Mouse (Mus musculus) kidney, postnatal 25 days (tissue): ENCODE measurements at regions not wholly inside any gene's neighbourhood (a gene's known extent, or its start where the extent isn't known, plus 50 kb on each side); places are given as distances from the start of the nearest gene placed in this dataset.
A peak's percentile ranks its signal among the peaks of the same experiment; 100 is the strongest.

Experiments
- DNase-seq, 2 experiments: peaks; one replicate each; pipeline ENCODE4 v3.0.0; 2021; ENCODE audit warnings: mixed read lengths in 2 of 2

DNA sequence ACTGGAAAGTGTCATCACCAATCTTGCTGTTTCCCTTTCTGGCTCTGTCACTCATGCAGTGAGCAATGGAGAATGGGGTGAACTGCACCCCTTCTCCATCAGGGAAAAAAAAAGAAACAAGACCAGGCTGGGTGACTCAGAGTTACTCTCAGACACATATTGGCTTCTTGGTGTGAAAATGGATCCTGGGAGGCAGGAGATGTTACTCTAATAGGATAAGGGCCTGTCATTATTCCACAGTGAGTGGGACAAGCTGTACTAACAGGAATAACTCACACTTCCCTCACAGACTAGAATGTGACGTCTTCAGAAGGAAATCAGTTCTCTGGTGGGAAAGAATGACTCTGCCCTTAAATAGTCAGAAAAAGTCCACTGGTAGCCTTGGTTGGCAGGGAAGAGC is 181.4 kb upstream of the Nlrp1b start:
- DNase-seq = no peak

- DNase-seq = no peak
These were observed 184.0 kb upstream of the Nlrp1b start for GRCm38 (mm10) chr11:71414403-71415140.

GRCm38 (mm10) chr11:71415451-71415850 is 184.9 kb upstream of the Nlrp1b start:
- DNase-seq = no peak

GRCm38 (mm10) chr11:71422291-71422840 is 191.8 kb upstream of the Nlrp1b start:
- DNase-seq = no peak

DNA sequence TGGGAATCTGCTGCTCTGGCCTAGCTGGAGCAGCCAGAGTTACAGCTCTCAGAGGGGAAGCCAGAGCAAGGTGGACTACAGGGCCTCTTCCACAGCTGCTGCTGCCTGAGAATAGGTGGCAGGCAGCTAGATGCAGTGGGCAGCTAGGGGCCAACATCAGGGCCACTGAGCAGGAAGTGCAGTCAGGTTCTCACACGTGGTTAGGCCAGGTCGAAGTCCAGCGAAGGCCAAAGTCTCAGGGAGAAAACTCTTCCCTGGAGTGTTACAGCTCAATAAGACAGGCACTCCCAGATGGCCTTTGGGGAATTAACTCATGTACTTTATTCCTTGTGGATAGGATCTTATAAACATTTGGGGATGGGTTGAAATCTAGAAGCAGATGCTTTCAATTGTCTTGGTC is 192.7 kb upstream of the Nlrp1b start:
- peak; percentile 50 to 77 for DNase-seq

DNA sequence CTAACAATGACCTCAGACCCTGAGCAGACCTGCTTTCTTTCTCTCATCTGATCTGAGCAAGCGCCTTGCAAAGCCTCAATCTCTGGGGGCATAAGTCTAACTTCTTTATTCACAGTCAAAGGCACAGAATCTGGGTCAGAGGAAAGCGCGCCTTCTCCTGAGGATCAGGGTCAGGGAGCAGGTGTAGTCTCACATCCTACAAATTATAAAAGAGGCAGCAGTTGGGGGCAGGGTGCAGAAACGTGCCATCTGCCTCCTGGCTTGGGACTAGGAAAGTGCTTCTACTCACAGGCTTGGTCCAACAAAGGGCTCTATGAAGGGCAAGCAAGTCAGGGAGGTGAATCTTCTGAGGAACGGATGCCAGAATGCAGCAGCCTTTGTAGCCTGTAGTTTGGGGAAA is 194.3 kb upstream of the Nlrp1b start:
- DNase-seq = no peak

- no peak for DNase-seq
These were observed 199.2 kb upstream of the Nlrp1b start for GRCm38 (mm10) chr11:71429739-71430138.

GRCm38 (mm10) chr11:71434241-71434640 is 203.7 kb upstream of the Nlrp1b start:
- DNase-seq = no peak

DNA sequence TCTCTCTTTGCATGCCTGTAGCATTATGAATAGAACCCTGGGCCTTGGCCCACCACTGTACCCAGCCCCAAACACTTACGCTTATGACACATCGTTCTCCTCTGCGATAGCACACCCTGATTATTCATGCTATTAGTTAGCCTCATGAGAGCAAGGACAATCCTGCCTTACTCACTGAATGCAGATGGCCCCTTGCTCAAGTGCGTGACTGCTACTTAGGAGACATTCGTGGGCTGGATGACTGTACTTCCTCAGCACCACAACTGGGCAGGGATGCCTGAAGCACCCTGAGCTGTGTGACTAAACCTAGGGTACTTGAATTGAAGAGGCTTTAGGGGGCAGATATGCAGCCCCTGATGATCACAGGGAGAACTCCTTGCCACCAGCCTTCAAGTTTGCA is 204.4 kb upstream of the Nlrp1b start:
- no peak for DNase-seq

DNA sequence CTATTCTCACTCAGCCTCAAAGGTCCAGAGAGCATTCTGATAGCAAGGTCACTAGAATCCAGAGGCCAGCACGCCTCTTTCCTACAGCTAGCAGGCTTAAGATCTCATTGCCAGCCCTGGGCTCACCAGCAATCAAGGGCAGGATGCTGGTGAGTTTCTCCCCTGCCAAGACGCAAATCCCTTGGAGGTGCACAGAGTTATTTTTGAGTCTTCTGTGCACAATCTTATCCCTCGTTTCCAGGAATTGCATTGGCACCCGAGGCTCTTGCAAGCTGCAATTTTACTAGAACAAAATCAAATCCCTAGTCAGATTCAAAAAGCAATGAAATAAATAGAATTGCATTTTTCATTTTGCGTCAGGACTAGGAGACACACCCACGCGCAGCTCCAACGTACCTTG is 205.2 kb upstream of the Nlrp1b start:
- DNase-seq = no peak

DNA sequence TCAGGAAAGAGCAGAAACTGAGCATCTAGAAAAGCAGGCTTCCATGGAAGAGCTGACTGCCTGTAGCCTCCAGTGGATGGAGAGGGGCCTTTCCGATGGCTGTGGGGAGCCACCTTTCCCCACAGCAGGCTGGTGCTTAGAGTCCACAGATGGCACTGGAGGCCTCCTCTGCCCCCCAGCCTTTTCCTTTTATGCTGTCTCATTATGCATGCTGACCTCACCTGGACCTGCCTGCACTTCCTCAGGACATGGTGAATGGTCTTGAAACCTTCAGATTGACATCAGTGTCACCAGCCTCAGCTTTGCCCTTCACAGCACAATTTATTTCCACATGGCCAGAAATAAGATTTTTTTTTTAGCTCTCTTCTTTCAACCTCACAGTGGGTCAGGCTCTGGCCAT is 205.8 kb upstream of the Nlrp1b start:
- no peak for DNase-seq

DNA sequence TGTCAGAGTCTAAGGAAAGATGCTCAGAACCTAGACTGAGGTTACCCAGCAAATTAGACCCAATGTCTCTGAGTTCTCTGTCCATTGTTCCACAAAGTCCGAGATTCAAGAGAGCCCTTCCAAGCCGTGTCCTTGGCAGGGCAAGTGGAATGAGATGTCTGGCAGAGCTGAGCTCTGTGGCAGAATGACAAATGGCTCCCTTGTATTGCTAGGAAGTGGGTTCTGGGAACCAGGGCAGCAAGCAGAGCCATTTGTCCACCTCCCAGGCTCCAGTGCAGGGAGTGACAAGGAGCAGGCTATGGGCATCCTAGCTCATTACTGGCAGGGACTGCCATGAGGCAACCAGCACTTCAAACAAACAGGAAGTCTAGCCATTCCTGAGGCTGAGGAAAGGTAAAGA is 206.3 kb upstream of the Nlrp1b start:
- no peak for DNase-seq

DNA sequence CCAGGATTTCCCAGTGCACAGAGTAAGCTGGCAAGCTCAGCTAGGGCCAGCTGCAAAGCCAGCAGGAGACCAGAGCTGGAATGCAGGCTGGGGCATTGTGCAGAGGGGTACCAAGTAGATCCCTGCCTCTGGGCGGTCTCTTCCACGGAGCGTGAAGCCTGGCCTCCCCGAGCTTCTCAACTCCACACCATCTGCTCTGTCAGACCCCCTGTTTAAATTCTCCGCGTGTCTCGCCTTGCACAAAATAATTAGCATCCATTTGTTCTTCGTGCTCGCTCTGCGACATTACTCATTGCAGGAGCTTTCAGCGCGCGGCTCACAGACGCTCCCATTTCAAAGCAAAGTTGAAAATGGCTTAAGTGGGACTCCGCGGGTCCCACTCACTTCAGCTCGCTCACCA is 209.3 kb upstream of the Nlrp1b start:
- DNase-seq = no peak

- no peak for DNase-seq
These were observed 209.9 kb upstream of the Nlrp1b start for GRCm38 (mm10) chr11:71440392-71440791.

DNA sequence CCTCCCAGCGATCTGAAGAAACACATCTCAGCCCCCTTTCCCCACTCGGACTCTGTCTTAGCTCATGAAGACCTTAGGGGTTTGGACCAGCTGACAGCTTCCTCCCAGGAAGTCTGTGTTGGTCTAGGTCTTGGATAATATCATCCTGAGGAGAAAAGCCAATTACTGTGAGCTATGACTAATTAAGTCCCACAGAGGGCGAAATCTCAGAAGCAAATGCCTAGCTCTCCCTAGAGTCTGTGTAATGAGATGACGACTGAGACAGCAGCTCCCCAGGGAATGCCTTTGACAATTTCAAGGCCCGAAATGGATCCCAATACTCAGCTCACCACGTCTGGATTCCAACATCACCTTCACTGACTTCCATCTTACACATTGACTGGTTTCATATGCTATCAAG is 213.5 kb upstream of the Nlrp1b start:
- DNase-seq = no peak

DNA sequence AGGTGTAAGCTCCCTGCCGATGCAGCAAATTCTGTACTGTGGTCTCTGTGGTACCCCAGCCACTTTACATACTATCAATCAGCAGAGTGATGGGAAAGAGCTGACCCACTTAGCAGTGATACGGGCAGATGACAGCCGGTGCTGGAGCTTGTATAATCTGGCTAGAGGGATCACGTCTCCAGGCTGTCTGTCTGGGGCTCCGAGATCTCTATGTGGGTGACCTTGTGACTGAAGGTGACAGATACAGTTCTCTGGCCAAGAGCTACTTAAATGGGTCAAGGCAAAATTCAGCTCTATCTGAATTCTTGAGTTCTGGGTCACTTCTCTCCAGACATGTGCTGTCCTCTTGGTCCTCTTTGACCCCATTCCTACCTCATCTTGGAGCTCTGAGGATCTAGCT is 216.1 kb upstream of the Nlrp1b start:
- no peak for DNase-seq

DNA sequence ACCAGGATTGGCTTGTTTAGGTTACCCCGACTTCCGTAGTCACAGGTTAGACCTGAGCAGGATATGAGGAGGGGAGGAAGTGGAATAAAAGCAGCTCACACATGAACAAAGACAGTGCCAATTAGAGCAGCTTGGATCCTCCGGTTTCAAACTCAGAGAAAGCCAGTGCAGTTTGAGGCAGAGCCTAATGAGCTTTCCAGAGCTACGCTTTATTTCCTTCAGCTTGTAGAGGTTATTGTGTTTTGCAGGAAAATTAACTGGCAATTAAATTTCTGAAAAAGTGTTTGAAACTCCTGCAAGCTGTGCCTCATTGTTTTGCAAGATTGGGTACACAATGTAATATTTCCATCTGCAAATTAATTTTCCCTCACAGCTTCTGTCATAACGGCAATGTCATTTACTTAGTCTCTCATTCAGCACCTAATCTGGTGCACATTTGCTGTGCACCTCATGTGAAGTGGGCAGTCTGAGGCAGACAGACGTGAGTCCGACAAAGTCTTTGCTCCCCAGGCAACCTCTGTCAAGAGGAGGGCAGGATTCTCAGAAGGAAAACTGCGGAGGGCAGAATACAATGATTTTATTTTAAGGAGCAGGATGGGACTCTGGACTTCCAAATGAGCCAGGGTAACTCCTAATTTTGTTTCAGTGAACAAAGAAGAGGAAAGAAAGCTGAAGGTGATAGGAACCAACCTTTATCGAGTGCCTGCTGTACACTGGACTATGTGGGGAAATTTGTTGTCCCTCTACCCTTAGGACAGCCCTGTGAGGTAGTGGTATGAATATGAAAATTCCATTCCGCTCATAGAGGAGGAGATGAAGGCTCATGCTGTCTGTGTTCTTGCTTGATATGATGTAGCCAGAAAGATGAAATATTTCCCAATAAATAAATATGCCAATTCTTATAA is 217.6 kb upstream of the Nlrp1b start:
- DNase-seq = no peak

DNA sequence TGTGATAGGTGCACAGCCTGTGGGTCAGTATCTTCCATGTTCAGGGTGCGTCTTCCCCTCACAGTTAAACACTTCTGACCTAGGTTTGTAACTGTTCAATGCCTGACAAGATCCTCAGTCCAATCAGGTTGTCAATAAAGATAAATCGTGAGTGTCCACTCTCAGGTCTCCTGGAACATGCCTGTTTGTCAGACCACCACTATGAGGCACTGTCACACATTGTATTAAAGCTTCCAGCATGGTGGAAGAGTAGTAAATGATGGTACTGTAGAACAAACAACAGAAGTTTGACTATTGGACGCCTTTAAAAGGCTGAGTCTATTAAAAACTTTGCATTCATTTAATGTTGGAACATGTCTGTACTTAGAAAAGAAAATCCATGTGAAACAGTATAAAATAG is 249.6 kb upstream of the Nlrp1b start:
- DNase-seq = no peak

GRCm38 (mm10) chr11:71497863-71498262 is 251.9 kb upstream of the Wscd1 start:
- DNase-seq = no peak

- DNase-seq = no peak
These were observed 251.4 kb upstream of the Wscd1 start for GRCm38 (mm10) chr11:71498299-71498698.

GRCm38 (mm10) chr11:71502156-71502555 is 247.6 kb upstream of the Wscd1 start:
- no peak for DNase-seq

- peak in 1 of 2 experiments; percentile 40 for DNase-seq
These were observed 237.3 kb upstream of the Wscd1 start for GRCm38 (mm10) chr11:71512271-71513066.

GRCm38 (mm10) chr11:71513067-71513350 is 236.7 kb upstream of the Wscd1 start:
- DNase-seq = peak; percentile 46 to 53
